Mouse (Mus musculus): ENCODE measurements around the gene Ppara. TPM values are rescaled to one million over a fixed set of nuclear protein-coding genes. Genes with fewer than 3 reads are reported as not detected.

Ppara gene
- polyA plus RNA-seq, 1 experiment from 2014 or later: 5.9 TPM

GRCm38 (mm10) chr15:85713417-85713816 is 21.4 kb upstream of the Ppara start:
- WGBS: 82% methylated on average over 9 of the region's 9 CpGs
- Histone ChIP-seq H3K27me3 (replicated peaks) (peaks cover 24% of the 10 kb centered on the region), H3K9me3 (no peaks in the 10 kb centered on the region), H3K4me1 (peaks cover 10% of the 10 kb centered on the region), H3K36me3 (no peaks in the 10 kb centered on the region), H3K9ac (no peak overlapping the region), H3K4me2 (no peak overlapping the region), H3K27ac (replicated peaks) (no peak overlapping the region), H3K4me3 (no peak overlapping the region)
- no peak for ATAC-seq (ENCODE audit: extremely low read depth, insufficient number of reproducible peaks, low FRiP score, low TSS enrichment)

- 61% methylated on average over 3 of the region's 3 CpGs for WGBS
- Histone ChIP-seq H3K9me3 (no peaks in the 10 kb centered on the region), H3K27ac (replicated peaks) (no peak overlapping the region), H3K4me3 (no peak overlapping the region), H3K9ac (no peak overlapping the region), H3K4me2 (no peak overlapping the region), H3K36me3 (no peaks in the 10 kb centered on the region), H3K4me1 (peaks cover 7% of the 10 kb centered on the region; the same call in 1 of the 2 replicates), H3K27me3 (replicated peaks) (peaks cover 29% of the 10 kb centered on the region)
- no peak for ATAC-seq (ENCODE audit: extremely low read depth, insufficient number of reproducible peaks, low FRiP score, low TSS enrichment)
Observed at GRCm38 (mm10) chr15:85715059-85715458, 19.7 kb upstream of the Ppara start.

- no peak overlapping the region for H3K9ac ChIP-seq
- no peaks in the 10 kb centered on the region for H3K9me3 ChIP-seq
- no peaks in the 10 kb centered on the region for H3K36me3 ChIP-seq
- H3K27ac ChIP-seq (replicated peaks): no peak overlapping the region
- H3K4me2 ChIP-seq: no peak overlapping the region
- H3K4me1 ChIP-seq: peaks cover 11% of the 10 kb centered on the region; the same call in 1 of the 2 replicates
- peaks cover 32% of the 10 kb centered on the region for H3K27me3 ChIP-seq (replicated peaks)
- H3K4me3 ChIP-seq: no peak overlapping the region
- ATAC-seq (ENCODE audit: extremely low read depth, insufficient number of reproducible peaks, low FRiP score, low TSS enrichment): no peak
- 8% methylated on average over 7 of the region's 7 CpGs for WGBS
Observed at GRCm38 (mm10) chr15:85716045-85716444, 18.7 kb upstream of the Ppara start.

GRCm38 (mm10) chr15:85716591-85716990 is 18.2 kb upstream of the Ppara start:
- no peaks in the 10 kb centered on the region for H3K36me3 ChIP-seq
- no peak overlapping the region for H3K27ac ChIP-seq (replicated peaks)
- no peak overlapping the region for H3K9ac ChIP-seq
- H3K9me3 ChIP-seq: no peaks in the 10 kb centered on the region
- H3K4me2 ChIP-seq: no peak overlapping the region
- 74% methylated on average over 5 of the region's 5 CpGs for WGBS
- H3K4me3 ChIP-seq: no peak overlapping the region
- H3K27me3 ChIP-seq (replicated peaks): peaks cover 32% of the 10 kb centered on the region
- peaks cover 11% of the 10 kb centered on the region; the same call in 1 of the 2 replicates for H3K4me1 ChIP-seq
- no peak for ATAC-seq (ENCODE audit: extremely low read depth, insufficient number of reproducible peaks, low FRiP score, low TSS enrichment)

GRCm38 (mm10) chr15:85717008-85717407 is 17.8 kb upstream of the Ppara start:
- Histone ChIP-seq H3K9ac (no peak overlapping the region), H3K9me3 (no peaks in the 10 kb centered on the region), H3K4me2 (no peak overlapping the region), H3K27ac (replicated peaks) (no peak overlapping the region), H3K4me3 (no peak overlapping the region), H3K36me3 (no peaks in the 10 kb centered on the region), H3K27me3 (replicated peaks) (peaks cover 31% of the 10 kb centered on the region), H3K4me1 (peaks cover 11% of the 10 kb centered on the region; the same call in 1 of the 2 replicates)
- no peak for ATAC-seq (ENCODE audit: extremely low read depth, insufficient number of reproducible peaks, low FRiP score, low TSS enrichment)
- 50% methylated on average over 4 of the region's 4 CpGs for WGBS

GRCm38 (mm10) chr15:85717800-85718199 is 17.0 kb upstream of the Ppara start:
- no peak for ATAC-seq (ENCODE audit: extremely low read depth, insufficient number of reproducible peaks, low FRiP score, low TSS enrichment)

GRCm38 (mm10) chr15:85719017-85719416 is 15.8 kb upstream of the Ppara start:
- H3K36me3 ChIP-seq: no peaks in the 10 kb centered on the region
- no peak overlapping the region for H3K4me3 ChIP-seq
- H3K9me3 ChIP-seq: no peaks in the 10 kb centered on the region
- no peak for ATAC-seq (ENCODE audit: extremely low read depth, insufficient number of reproducible peaks, low FRiP score, low TSS enrichment)
- no peak overlapping the region for H3K27ac ChIP-seq (replicated peaks)
- 59% methylated on average over 7 of the region's 7 CpGs for WGBS
- H3K4me2 ChIP-seq: no peak overlapping the region
- no peak overlapping the region for H3K9ac ChIP-seq
- peaks cover 37% of the 10 kb centered on the region for H3K27me3 ChIP-seq (replicated peaks)
- peaks cover 20% of the 10 kb centered on the region for H3K4me1 ChIP-seq

More at GRCm38 (mm10) chr15:85717800-85718199, 17.0 kb upstream of the Ppara start:
- Histone ChIP-seq H3K4me1 (peaks cover 14% of the 10 kb centered on the region; the same call in 1 of the 2 replicates), H3K9ac (no peak overlapping the region), H3K4me2 (no peak overlapping the region), H3K27ac (replicated peaks) (no peak overlapping the region), H3K27me3 (replicated peaks) (peaks cover 36% of the 10 kb centered on the region), H3K4me3 (no peak overlapping the region), H3K36me3 (no peaks in the 10 kb centered on the region), H3K9me3 (no peaks in the 10 kb centered on the region)
- 88% methylated on average over 2 of the region's 2 CpGs for WGBS

GRCm38 (mm10) chr15:85720366-85720841 is 14.4 kb upstream of the Ppara start:
- Histone ChIP-seq H3K4me2 (no peak overlapping the region), H3K4me1 (peaks cover 34% of the 10 kb centered on the region), H3K9ac (no peak overlapping the region), H3K27me3 (replicated peaks) (peaks cover 37% of the 10 kb centered on the region), H3K4me3 (no peak overlapping the region), H3K9me3 (no peaks in the 10 kb centered on the region), H3K27ac (replicated peaks) (no peak overlapping the region), H3K36me3 (no peaks in the 10 kb centered on the region)
- 54% methylated on average over 6 of the region's 6 CpGs for WGBS
- no peak for ATAC-seq (ENCODE audit: extremely low read depth, insufficient number of reproducible peaks, low FRiP score, low TSS enrichment)

- ATAC-seq (ENCODE audit: extremely low read depth, insufficient number of reproducible peaks, low FRiP score, low TSS enrichment): peak; percentile 65; the same call in 1 of the 2 replicates
- H3K4me2 ChIP-seq: no peak overlapping the region
- WGBS: 20% methylated on average over 11 of the region's 11 CpGs
- no peak overlapping the region for H3K4me3 ChIP-seq
- peaks cover 44% of the 10 kb centered on the region for H3K27me3 ChIP-seq (replicated peaks)
- no peaks in the 10 kb centered on the region for H3K36me3 ChIP-seq
- H3K4me1 ChIP-seq: peaks cover 29% of the 10 kb centered on the region
- H3K27ac ChIP-seq (replicated peaks): peak overlapping the region; percentile 86
- peak overlapping the region; percentile 47; the same call in 1 of the 2 replicates for H3K9ac ChIP-seq
- H3K9me3 ChIP-seq: no peaks in the 10 kb centered on the region
Observed at GRCm38 (mm10) chr15:85724271-85725165, 10.3 kb upstream of the Ppara start.

- WGBS: 73% methylated on average over 5 of the region's 5 CpGs
Observed at GRCm38 (mm10) chr15:85728224-85728623, 6.6 kb upstream of the Ppara start.

GRCm38 (mm10) chr15:85729256-85729655 is 5.5 kb upstream of the Ppara start:
- Histone ChIP-seq H3K4me1 (peaks cover 16% of the 10 kb centered on the region), H3K4me3 (no peak overlapping the region), H3K27ac (replicated peaks) (no peak overlapping the region), H3K36me3 (no peaks in the 10 kb centered on the region), H3K4me2 (no peak overlapping the region), H3K9me3 (no peaks in the 10 kb centered on the region), H3K27me3 (replicated peaks) (peaks cover 54% of the 10 kb centered on the region), H3K9ac (no peak overlapping the region)
- 74% methylated on average over 9 of the region's 9 CpGs for WGBS
- no peak for ATAC-seq (ENCODE audit: extremely low read depth, insufficient number of reproducible peaks, low FRiP score, low TSS enrichment)

More at GRCm38 (mm10) chr15:85728224-85728623, 6.6 kb upstream of the Ppara start:
- Histone ChIP-seq H3K27ac (replicated peaks) (no peak overlapping the region), H3K4me3 (no peak overlapping the region), H3K27me3 (replicated peaks) (peaks cover 44% of the 10 kb centered on the region), H3K9me3 (no peaks in the 10 kb centered on the region), H3K4me2 (no peak overlapping the region), H3K4me1 (peaks cover 18% of the 10 kb centered on the region), H3K36me3 (no peaks in the 10 kb centered on the region), H3K9ac (no peak overlapping the region)
- ATAC-seq (ENCODE audit: extremely low read depth, insufficient number of reproducible peaks, low FRiP score, low TSS enrichment): no peak

Data from heart, embryonic 13.5 days (tissue).